8 mouse cellular contexts compared by ENCODE assay signal in genomic region chr11:106216730-106217490, GRCm38 (mm10). TPM values are rescaled to one million over a fixed set of nuclear protein-coding genes. Genes with fewer than 3 reads are reported as not detected.
DNase-seq lines count a peak whose midpoint lies in the region; ATAC-seq lines count a peak whose summit lies in the region.

TSS of gene Ddx42 (plus strand) at chr11:106216926.

- H3K27ac ChIP-seq in brown adipose tissue, adult 24 weeks (replicated peaks; ENCODE audit: low read depth, low read length) = peak within 1 kb of the TSS; percentile 95
- H3K27ac ChIP-seq in heart, embryonic 13.5 days (replicated peaks) = peak within 1 kb of the TSS; percentile 97
- peak within 1 kb of the TSS; percentile 94 for H3K27ac ChIP-seq in liver, embryonic 12.5 days
- peak within 1 kb of the TSS; percentile 98 for H3K27ac ChIP-seq in stomach, embryonic 15.5 days

- H3K4me2 ChIP-seq in heart, embryonic 13.5 days = peak within 1 kb of the TSS; percentile 82
- H3K4me2 ChIP-seq in liver, embryonic 12.5 days = peak within 1 kb of the TSS; percentile 82
- peak within 1 kb of the TSS; percentile 57 for H3K4me2 ChIP-seq in stomach, embryonic 15.5 days

- peaks cover 10% of the 10 kb centered on the region for H3K4me1 ChIP-seq in brown adipose tissue, adult 24 weeks (ENCODE audit: control insufficient read depth, insufficient read depth, insufficient read length, low read length)
- H3K4me1 ChIP-seq in heart, embryonic 13.5 days = peaks cover 28% of the 10 kb centered on the region
- H3K4me1 ChIP-seq in liver, embryonic 12.5 days = peaks cover 44% of the 10 kb centered on the region
- peaks cover 16% of the 10 kb centered on the region for H3K4me1 ChIP-seq in stomach, embryonic 15.5 days

- ATAC-seq in heart, embryonic 13.5 days (ENCODE audit: extremely low read depth, insufficient number of reproducible peaks, low FRiP score, low TSS enrichment) = peak; percentile 89
- ATAC-seq in liver, embryonic 12.5 days = peak; percentile 88
- peak; percentile 90 for ATAC-seq in stomach, embryonic 15.5 days (ENCODE audit: insufficient read depth, low FRiP score, low read depth)

- H3K4me3 ChIP-seq in brown adipose tissue, adult 24 weeks (ENCODE audit: insufficient read depth, low read depth, low read length) = peak within 1 kb of the TSS; percentile 86
- peak within 1 kb of the TSS; percentile 83 for H3K4me3 ChIP-seq in heart, embryonic 13.5 days
- H3K4me3 ChIP-seq in liver, embryonic 12.5 days = peak within 1 kb of the TSS; percentile 90
- peak within 1 kb of the TSS; percentile 96 for H3K4me3 ChIP-seq in stomach, embryonic 15.5 days (replicated peaks)

- H3K36me3 ChIP-seq in heart, embryonic 13.5 days = peaks cover 17% of the 10 kb centered on the region
- H3K36me3 ChIP-seq in liver, embryonic 12.5 days = peaks cover 34% of the 10 kb centered on the region
- 0 out of 2 replicates have a peak, but pooled peaks cover 3% of the 10 kb centered on the region for H3K36me3 ChIP-seq in stomach, embryonic 15.5 days

- H3K9me3 ChIP-seq in heart, embryonic 13.5 days = no peaks in the 10 kb centered on the region
- no peaks in the 10 kb centered on the region for H3K9me3 ChIP-seq in liver, embryonic 12.5 days (replicated peaks)
- H3K9me3 ChIP-seq in stomach, embryonic 15.5 days = no peaks in the 10 kb centered on the region

- no peaks in the 10 kb centered on the region for H3K27me3 ChIP-seq in heart, embryonic 13.5 days (replicated peaks)
- no peaks in the 10 kb centered on the region for H3K27me3 ChIP-seq in liver, embryonic 12.5 days (replicated peaks)
- H3K27me3 ChIP-seq in stomach, embryonic 15.5 days (replicated peaks) = no peaks in the 10 kb centered on the region

- under 1% methylated on average over 70 of the region's 70 CpGs for WGBS in heart, embryonic 13.5 days
- WGBS in liver, embryonic 12.5 days (ENCODE audit: insufficient replicate concordance) = under 1% methylated on average over 66 of the region's 70 CpGs
- WGBS in stomach, embryonic 15.5 days = under 1% methylated on average over 70 of the region's 70 CpGs

- peak within 1 kb of the TSS; percentile 99 for H3K9ac ChIP-seq in heart, embryonic 13.5 days
- H3K9ac ChIP-seq in liver, embryonic 12.5 days = peak within 1 kb of the TSS; percentile 95
- peak within 1 kb of the TSS; percentile 98 for H3K9ac ChIP-seq in stomach, embryonic 15.5 days

- DNase-seq in CD4-positive, CD25-positive, alpha-beta regulatory T cell, adult 2 months (ENCODE audit: low read depth, low spot score) = peak; percentile 98
- DNase-seq in fat pad, adult 2 months (ENCODE audit: extremely low read depth, low read depth, low spot score) = peak; percentile 67
- DNase-seq in kidney, postnatal 10 days = peak; percentile 96
- DNase-seq in natural killer cell, adult 2 months (ENCODE audit: low spot score in 2 of 2) = peak; percentile 86 to 89

RNA-seq across cellular contexts. Expression of gene Ddx42, which starts in this region (rescaled TPM):
- 18.9 and 22.2 TPM in 2 replicates for polyA plus RNA-seq in brown adipose tissue, adult 24 weeks (2012; ENCODE audit: insufficient read depth, insufficient read length, missing spikeins)
- polyA plus RNA-seq in heart, embryonic 13.5 days (2015; fragmentation: Nextera tagmentation; extraction: Ambion mirVana) = 43.5 and 46.7 TPM in 2 replicates
- polyA plus RNA-seq in liver, embryonic 12.5 days (2016; fragmentation: Nextera tagmentation; extraction: Ambion mirVana) = 42.3 and 42.6 TPM in 2 replicates
- 58.1 and 66.2 TPM in 2 replicates for polyA plus RNA-seq in stomach, embryonic 15.5 days (2015; fragmentation: Nextera tagmentation; extraction: Ambion mirVana)

Comparison
In these comparisons a context has a peak if more than half of its experiments do, and no peak if none do; other contexts are left out.
1. Peak in every context shown above with its lines: DNase-seq, ATAC-seq, H3K4me3 ChIP-seq and H3K27ac ChIP-seq.